Mouse (Mus musculus) ES-E14 (cell line): ENCODE results near the gene Zfp593. TPM values are rescaled to one million over a fixed set of nuclear protein-coding genes. Genes with fewer than 3 reads are reported as not detected.

Experiments used
- DNase-seq: peaks from one replicate; pipeline ENCODE4 v3.0.0-alpha.2; 2013; ENCODE audit warnings: low read depth, low spot score
- H3K27ac ChIP-seq: 2 replicates; pipeline ENCODE4 v1.5.1; 2012; ENCODE audit warnings: low read depth, mild to moderate bottlenecking, low read length, moderate library complexity, mixed read lengths; ENCODE audit not compliant: poor library complexity, insufficient read depth, severe bottlenecking
- H3K36me3 ChIP-seq: 2 replicates; pipeline ENCODE4 v1.6.1; 2012; ENCODE audit warnings: mild to moderate bottlenecking, low read length, moderate library complexity, mixed read lengths; ENCODE audit not compliant: control insufficient read depth, poor library complexity, insufficient read depth, severe bottlenecking
- H3K4me1 ChIP-seq, 2 experiments: fragments of 150-350 bp in 1 of 2; sonication (generic) in 1 of 2; 2 replicates each; pipeline ENCODE4 v1.6.1; 2012; ENCODE audit warnings: low read length in 2 of 2, mild to moderate bottlenecking in 1 of 2, mixed read lengths in 1 of 2; ENCODE audit not compliant: control insufficient read depth in 2 of 2, insufficient read depth in 2 of 2, poor library complexity in 1 of 2
- H3K4me3 ChIP-seq, 2 experiments: fragments of 150-350 bp in 1 of 2; sonication (generic) in 1 of 2; 2 replicates each; pipeline ENCODE4 v1.5.1; 2012; ENCODE audit warnings: low read length in 2 of 2, low read depth in 1 of 2, mild to moderate bottlenecking in 1 of 2, mixed read lengths in 1 of 2; ENCODE audit not compliant: insufficient read depth in 1 of 2, poor library complexity in 1 of 2, severe bottlenecking in 1 of 2
- H3K9ac ChIP-seq: 2 replicates; pipeline ENCODE4 v1.6.1; 2012; ENCODE audit warnings: low read depth, mild to moderate bottlenecking, low read length, mixed read lengths; ENCODE audit not compliant: poor library complexity, insufficient read depth, severe bottlenecking
- H3K9me3 ChIP-seq: fragments of 150-350 bp; sonication (generic); 2 replicates; pipeline ENCODE4 v1.6.1; 2012; ENCODE audit warnings: low read depth, mild to moderate bottlenecking, low read length; ENCODE audit not compliant: control insufficient read depth, insufficient read depth
- CHD2 ChIP-seq: IDR thresholded peaks from 2 replicates; pipeline ENCODE4 v1.6.1; 2014; ENCODE audit warnings: mild to moderate bottlenecking, low read depth, low read length, inconsistent platforms
- HCFC1 ChIP-seq: IDR thresholded peaks from 2 replicates; pipeline ENCODE4 v1.6.1; 2012; ENCODE audit warnings: low read length, inconsistent platforms, borderline replicate concordance; ENCODE audit not compliant: insufficient read depth
- MAFK ChIP-seq: IDR thresholded peaks from 2 replicates; pipeline ENCODE4 v1.6.1; 2014; ENCODE audit warnings: mild to moderate bottlenecking, low read depth, low read length, inconsistent platforms; ENCODE audit not compliant: insufficient read depth
- ZC3H11A ChIP-seq: IDR thresholded peaks from 2 replicates; pipeline ENCODE4 v1.6.1; 2012; ENCODE audit warnings: low read depth, mild to moderate bottlenecking, inconsistent platforms, low read length, borderline replicate concordance
- ZNF384 ChIP-seq: IDR thresholded peaks from 2 replicates; pipeline ENCODE4 v1.6.1; 2012; ENCODE audit warnings: low read depth, low read length, inconsistent platforms
- in situ Hi-C, 2 experiments: fragments of 600-800 bp; cut with MboI; formaldehyde crosslinking; loops; one replicate each; pipeline ENCODE4 v1.15.1; 2025; ENCODE audit warnings: low sequenced_read_pairs in 2 of 2, inconsistent platforms in 1 of 2; ENCODE audit not compliant: unreplicated experiment in 2 of 2
- total RNA-seq: library from RNA; depleted of rRNA; stranded (reverse); fragments of 300-350 nt; gene quantifications from 2 replicates; pipeline ENCODE4 v1.2.3, GENCODE M21; 2012

Zfp593 gene
- total RNA-seq, 1 experiment: 25.2 TPM

- in situ Hi-C loops: no loop called here
- DNase-seq: no peak
- Histone ChIP-seq H3K4me1 (peaks cover 0 to 19% of the 10 kb centered on the region in 2 experiments; a peak in 3 of 4 replicates), H3K4me3 (no peak overlapping the region), H3K9ac (no peak overlapping the region), H3K9me3 (no peaks in the 10 kb centered on the region), H3K36me3 (peaks cover 10% of the 10 kb centered on the region; the same call in 1 of the 2 replicates), H3K27ac (no peak overlapping the region; the same call in 1 of the 2 replicates)
- TF ChIP-seq ZC3H11A: no peak
- TF ChIP-seq CHD2: no peak
- TF ChIP-seq ZNF384: no peak
- no peak for TF ChIP-seq MAFK
- TF ChIP-seq HCFC1: no peak
Measured at GRCm38 (mm10) chr4:134246256-134246655, 864 bp upstream of the Zfp593 start.

- H3K9ac ChIP-seq: peak within 1 kb of the TSS; percentile 33
- H3K27ac ChIP-seq: no peak within 1 kb of the TSS
- no peaks in the 10 kb centered on the region for H3K9me3 ChIP-seq
- H3K4me1 ChIP-seq: peaks cover 0 to 15% of the 10 kb centered on the region in 2 experiments; a peak in 2 of 4 replicates
- H3K4me3 ChIP-seq: peak within 1 kb of the TSS; percentile 74 to 85
- in situ Hi-C loops: no loop called here
- no peak for TF ChIP-seq ZNF384
- TF ChIP-seq ZC3H11A: no peak
- TF ChIP-seq MAFK: no peak
- no peak for TF ChIP-seq CHD2
- TF ChIP-seq HCFC1: no peak
- peaks cover 10% of the 10 kb centered on the region; the same call in 1 of the 2 replicates for H3K36me3 ChIP-seq
- DNase-seq: no peak
Measured at GRCm38 (mm10) chr4:134243516-134244250, 1.7 kb downstream of the Zfp593 start, which contains the start of gene E130218I03Rik. Gene E130218I03Rik, plus strand, starts transcription at chr4:134243662.

GRCm38 (mm10) chr4:134238686-134239085 lies 6.7 kb downstream of the Zfp593 start:
- Histone ChIP-seq H3K4me3 (no peak overlapping the region), H3K27ac (no peak overlapping the region), H3K36me3 (peaks cover 4% of the 10 kb centered on the region; the same call in 1 of the 2 replicates), H3K9me3 (no peaks in the 10 kb centered on the region), H3K4me1 (peaks cover 2 to 13% of the 10 kb centered on the region in 2 experiments; a peak in 2 of 4 replicates), H3K9ac (no peak overlapping the region)
- no peak for TF ChIP-seq CHD2
- TF ChIP-seq ZNF384: no peak
- no peak for TF ChIP-seq MAFK
- no peak for TF ChIP-seq HCFC1
- no peak for TF ChIP-seq ZC3H11A
- DNase-seq: no peak
- in situ Hi-C loops: no loop called here

- in situ Hi-C loops: no loop called here
- no peaks in the 10 kb centered on the region for H3K9me3 ChIP-seq
- TF ChIP-seq ZNF384 (no peak), MAFK (no peak), ZC3H11A (no peak), HCFC1 (no peak), CHD2 (no peak)
- no peak within 1 kb of the TSS for H3K27ac ChIP-seq
- peaks cover 2 to 9% of the 10 kb centered on the region in 2 experiments; a peak in 1 of 4 replicates for H3K4me1 ChIP-seq
- peaks cover under 1% of the 10 kb centered on the region; the same call in 1 of the 2 replicates for H3K36me3 ChIP-seq
- peak within 1 kb of the TSS; percentile 56 to 65 for H3K4me3 ChIP-seq
- DNase-seq: no peak
- 0 out of 2 replicates have a peak within 1 kb of the TSS, but pooled peaks have one; percentile 29 for H3K9ac ChIP-seq
Measured at GRCm38 (mm10) chr4:134238279-134238651, 7.1 kb downstream of the Zfp593 start, which contains the start of gene Cnksr1. Gene Cnksr1, minus strand, starts transcription at chr4:134238399.
